In the genomic region with DNA sequence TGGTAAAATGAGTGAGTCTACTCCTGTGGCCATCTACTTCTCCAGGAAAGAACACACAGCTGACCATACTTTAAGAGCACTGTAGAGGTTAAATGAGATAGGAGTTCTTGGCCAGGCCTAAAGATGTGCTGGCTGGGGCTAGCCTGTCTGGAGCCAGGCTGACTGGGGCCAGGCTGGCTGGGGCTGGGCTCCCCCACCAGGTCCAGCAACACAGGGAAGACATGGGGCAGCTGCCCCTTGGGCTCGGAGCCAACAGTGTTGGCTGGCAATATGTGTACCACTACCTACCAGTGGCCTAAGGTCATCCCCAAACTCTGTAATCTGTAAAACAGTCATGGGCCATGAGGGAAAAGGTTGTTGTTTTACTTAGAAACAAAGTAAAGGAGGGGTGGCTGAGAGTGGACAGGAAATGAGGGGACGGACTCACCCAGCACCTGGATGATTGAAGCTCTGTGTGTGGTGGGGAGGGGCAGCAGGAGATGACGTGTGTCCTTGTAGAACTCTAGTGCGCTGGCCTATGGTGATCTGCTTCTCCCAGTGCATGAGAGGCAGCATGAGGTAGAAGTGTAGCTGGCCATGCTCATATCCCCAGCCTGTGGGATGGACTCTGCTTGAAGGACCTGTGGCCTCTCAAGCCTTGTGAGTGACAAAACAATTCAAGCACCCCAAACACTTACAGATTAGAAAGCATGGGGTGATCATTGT, we compare ENCODE assay signal across 26 mouse cellular contexts.
DNase-seq lines count a peak whose midpoint lies in the region; ATAC-seq and TF ChIP-seq lines count a peak whose summit lies in the region.
"Had no signal": no experiment of that assay in that cellular context is flagged by ENCODE, and none has a peak within 500 bp of the region (broad histone marks: within the 10 kb centered on the region; RNA-seq: fewer than 3 reads in every experiment).

No protein-coding gene starts in this region.

- no peak for TF ChIP-seq EP300 in liver, postnatal 0 days (IDR thresholded peaks at IDR 0.05; ENCODE audit: low read depth)

- no peak overlapping the region for H3K4me2 ChIP-seq in midbrain, postnatal 0 days (ENCODE audit: low read depth, low read length, poor library complexity, severe bottlenecking)
- H3K4me2 ChIP-seq in midbrain, embryonic 16.5 days (ENCODE audit: low read length) = no peak overlapping the region
- H3K4me2 ChIP-seq in liver, postnatal 0 days (ENCODE audit: low read depth, low read length) = no peak overlapping the region
- H3K4me2 ChIP-seq: embryonic facial prominence, embryonic 15.5 days; forebrain, embryonic 12.5 days; neural tube, embryonic 12.5 days had no signal

- no peaks in the 10 kb centered on the region for H3K79me2 ChIP-seq in liver, adult 2 months (ENCODE audit: control insufficient read depth, insufficient read depth, low read length)

- H3K4me3 ChIP-seq in liver, adult 2 months (ENCODE audit: insufficient read depth, low read depth, low read length) = no peak overlapping the region
- no peak overlapping the region for H3K4me3 ChIP-seq in midbrain, postnatal 0 days (ENCODE audit: low read depth, low read length)
- H3K4me3 ChIP-seq in midbrain, embryonic 16.5 days (ENCODE audit: low read depth, low read length) = no peak overlapping the region
- H3K4me3 ChIP-seq in liver, postnatal 0 days (ENCODE audit: low read depth, low read length) = no peak overlapping the region
- H3K4me3 ChIP-seq: embryonic facial prominence, embryonic 15.5 days; forebrain, embryonic 12.5 days; hindbrain, embryonic 10.5 days; myocyte; neural tube, embryonic 12.5 days had no signal

- TF ChIP-seq CTCF in liver, adult 2 months (IDR thresholded peaks at IDR 0.05; ENCODE audit: low read depth, low read length) = no peak
- no peak for TF ChIP-seq CTCF in midbrain, postnatal 0 days (IDR thresholded peaks at IDR 0.05)
- no peak for TF ChIP-seq CTCF in liver, postnatal 0 days (IDR thresholded peaks at IDR 0.05; ENCODE audit: low read depth)

- peaks cover 14% of the 10 kb centered on the region for H3K36me3 ChIP-seq in liver, adult 2 months (ENCODE audit: control insufficient read depth, insufficient read depth, low read length)
- no peaks in the 10 kb centered on the region for H3K36me3 ChIP-seq in midbrain, postnatal 0 days (ENCODE audit: insufficient read depth, low read length)
- no peaks in the 10 kb centered on the region for H3K36me3 ChIP-seq in midbrain, embryonic 16.5 days (ENCODE audit: control insufficient read depth, insufficient read depth, low read length)
- H3K36me3 ChIP-seq in liver, postnatal 0 days (replicated peaks; ENCODE audit: insufficient read depth, low read length) = no peaks in the 10 kb centered on the region
- H3K36me3 ChIP-seq: embryonic facial prominence, embryonic 15.5 days; forebrain, embryonic 12.5 days; G1E; hindbrain, embryonic 10.5 days; neural tube, embryonic 12.5 days had no signal

- H3K27me3 ChIP-seq in liver, adult 2 months (ENCODE audit: control insufficient read depth, insufficient read depth, low read length) = no peaks in the 10 kb centered on the region
- 0 out of 2 replicates have a peak, but pooled peaks cover 5% of the 10 kb centered on the region for H3K27me3 ChIP-seq in midbrain, postnatal 0 days (ENCODE audit: insufficient read depth, low read length)
- H3K27me3 ChIP-seq in midbrain, embryonic 16.5 days (ENCODE audit: control insufficient read depth, insufficient read depth, low read depth, low read length) = no peaks in the 10 kb centered on the region
- no peaks in the 10 kb centered on the region for H3K27me3 ChIP-seq in liver, postnatal 0 days (ENCODE audit: insufficient read depth, low read length)
- H3K27me3 ChIP-seq: embryonic facial prominence, embryonic 15.5 days had no signal

- WGBS in liver, adult 2 months = 24% methylated on average over 4 of the region's 4 CpGs
- WGBS in midbrain, postnatal 0 days = 87% methylated on average over 4 of the region's 4 CpGs
- 90% methylated on average over 4 of the region's 4 CpGs for WGBS in midbrain, embryonic 16.5 days
- 65% methylated on average over 4 of the region's 4 CpGs for WGBS in liver, postnatal 0 days (ENCODE audit: insufficient replicate concordance)

- peak overlapping the region; percentile 67 for H3K27ac ChIP-seq in liver, adult 2 months (replicated peaks; ENCODE audit: insufficient read depth, low read depth, low read length)
- H3K27ac ChIP-seq in midbrain, postnatal 0 days (ENCODE audit: low read depth, low read length) = no peak overlapping the region
- no peak overlapping the region for H3K27ac ChIP-seq in midbrain, embryonic 16.5 days (ENCODE audit: low read length)
- H3K27ac ChIP-seq in liver, postnatal 0 days (ENCODE audit: low read depth) = peak overlapping the region; percentile 78
- H3K27ac ChIP-seq: embryonic facial prominence, embryonic 15.5 days; forebrain, embryonic 12.5 days; hindbrain, embryonic 10.5 days; liver, embryonic 14.5 days; neural tube, embryonic 12.5 days had no signal

- peak; percentile 47; the same call in 1 of the 2 replicates for ATAC-seq in midbrain, postnatal 0 days (ENCODE audit: low FRiP score)
- no peak for ATAC-seq in midbrain, embryonic 16.5 days
- peak; percentile 77 for ATAC-seq in liver, postnatal 0 days
- ATAC-seq in monocyte, adult 5-6 weeks (replicated peaks; ENCODE audit: insufficient number of reproducible peaks, low FRiP score, low TSS enrichment, poor library complexity, severe bottlenecking) = no peak
- ATAC-seq: forebrain, postnatal 0 days; hindbrain, embryonic 16.5 days had no signal

- no peaks in the 10 kb centered on the region for H3K9me3 ChIP-seq in midbrain, postnatal 0 days (ENCODE audit: low read length)
- no peaks in the 10 kb centered on the region for H3K9me3 ChIP-seq in midbrain, embryonic 16.5 days (replicated peaks; ENCODE audit: control insufficient read depth, low read length, poor library complexity, severe bottlenecking)
- H3K9me3 ChIP-seq in liver, postnatal 0 days (ENCODE audit: low read length) = no peaks in the 10 kb centered on the region
- H3K9me3 ChIP-seq: embryonic facial prominence, embryonic 15.5 days; forebrain, embryonic 12.5 days; hindbrain, embryonic 10.5 days; neural tube, embryonic 12.5 days had no signal

- no peak overlapping the region for H3K9ac ChIP-seq in liver, adult 2 months (ENCODE audit: low read depth, low read length)
- no peak overlapping the region for H3K9ac ChIP-seq in midbrain, postnatal 0 days (replicated peaks; ENCODE audit: low read length, poor library complexity, severe bottlenecking)
- no peak overlapping the region for H3K9ac ChIP-seq in midbrain, embryonic 16.5 days (ENCODE audit: low read depth, low read length)
- H3K9ac ChIP-seq in liver, postnatal 0 days (replicated peaks) = no peak overlapping the region
- H3K9ac ChIP-seq: embryonic facial prominence, embryonic 15.5 days; forebrain, embryonic 12.5 days; forebrain, postnatal 0 days; liver, embryonic 14.5 days; neural tube, embryonic 12.5 days had no signal

- no peak for TF ChIP-seq POLR2A in liver, adult 2 months (IDR thresholded peaks at IDR 0.05; ENCODE audit: extremely low read depth, insufficient read depth, low read length)

- peak; percentile 19 to 26 for DNase-seq in cerebellum, postnatal 14 days
- DNase-seq in cerebellum, adult 11-12 months = no peak
- peak; percentile 67 for DNase-seq in liver, adult 2 months (ENCODE audit: extremely low read depth, low read depth, low spot score)
- DNase-seq in liver = no peak
- no peak for DNase-seq in midbrain, postnatal 0 days (ENCODE audit: low spot score)
- DNase-seq in liver, postnatal 0 days = no peak
- DNase-seq: adrenal gland, adult 8-10 months; cerebellum, adult 8-10 months; forebrain, postnatal 0 days; heart, postnatal 14 days; kidney, adult 18-20 months; layer of hippocampus, postnatal 36 days; midbrain, embryonic 14.5 days; right cerebral cortex, adult 18-20 months; right cerebral cortex, postnatal 4 days; thymus, postnatal 4 days had no signal

- peaks cover 17% of the 10 kb centered on the region for H3K4me1 ChIP-seq in liver, adult 2 months (ENCODE audit: control insufficient read depth, insufficient read depth, low read length)
- no peaks in the 10 kb centered on the region for H3K4me1 ChIP-seq in midbrain, postnatal 0 days (ENCODE audit: insufficient read depth, low read length)
- no peaks in the 10 kb centered on the region for H3K4me1 ChIP-seq in midbrain, embryonic 16.5 days (ENCODE audit: control insufficient read depth, insufficient read depth, low read length)
- 0 out of 2 replicates have a peak, but pooled peaks cover 4% of the 10 kb centered on the region for H3K4me1 ChIP-seq in liver, postnatal 0 days (ENCODE audit: insufficient read depth)
- H3K4me1 ChIP-seq: embryonic facial prominence, embryonic 15.5 days; neural tube, embryonic 12.5 days had no signal

Comparison
In these comparisons a context has a peak if more than half of its experiments do, and no peak if none do; other contexts are left out.
1. DNase-seq: peak in cerebellum, postnatal 14 days (2 of 2) and liver, adult 2 months (single experiment); none in cerebellum, adult 11-12 months (single experiment), liver (single experiment), midbrain, postnatal 0 days (single experiment) and liver, postnatal 0 days (single experiment).
2. ATAC-seq: peak in midbrain, postnatal 0 days (single experiment) and liver, postnatal 0 days (single experiment); none in midbrain, embryonic 16.5 days (single experiment) and monocyte, adult 5-6 weeks (single experiment).
3. H3K27ac ChIP-seq: peak in liver, adult 2 months (single experiment) and liver, postnatal 0 days (single experiment); none in midbrain, postnatal 0 days (single experiment) and midbrain, embryonic 16.5 days (single experiment).